Mouse (Mus musculus) E14TG2a.4 (cell line): ENCODE data around the gene Prdm10.

Experiments
- CTCF ChIP-seq: conservative IDR thresholded peaks from 2 replicates; pipeline ENCODE4 v1.5.1; 2014; ENCODE audit warnings: low read length
- NANOG ChIP-seq: IDR thresholded peaks from 2 replicates; pipeline ENCODE4 v1.6.1; 2014; ENCODE audit warnings: borderline replicate concordance, low read length, mixed read lengths

DNA sequence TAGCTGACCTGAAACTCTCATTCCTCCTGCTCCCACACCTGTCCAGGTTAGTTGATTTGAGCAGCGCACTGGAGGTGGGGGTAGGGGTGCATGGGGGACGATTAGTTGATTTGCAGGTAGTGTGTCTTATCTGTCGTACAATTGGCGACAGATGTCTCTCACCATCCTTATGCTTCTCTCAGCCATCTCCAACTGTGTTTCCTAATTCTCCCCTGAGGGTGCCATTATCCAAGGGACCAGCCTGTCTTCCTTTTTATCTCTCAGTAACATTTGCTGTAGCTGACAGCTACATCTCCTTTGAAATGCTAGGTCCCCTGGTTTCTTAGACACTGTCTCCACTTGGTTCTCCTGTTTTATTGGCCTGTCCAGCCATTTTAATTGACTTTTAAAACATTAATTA is 8.2 kb upstream of the Prdm10 start:
- TF ChIP-seq CTCF (no peak), NANOG (no peak)
